Mouse (Mus musculus): ENCODE data around the gene Cnot2.
"Not testable (repeated sequence)": the region's sequence is repeated elsewhere in the genome, so short reads cannot be mapped to it uniquely, and the experiment has no call there.

Gene Cnot2

GRCm38 (mm10) chr10:116581369-116581718 is at the start of gene Cnot2:
TSS of gene Cnot2 (minus strand) at chr10:116581511.
- peak; percentile 84 for DNase-seq (ENCODE audit: low read depth, low spot score)

GRCm38 (mm10) chr10:116628926-116629325 is 47.6 kb upstream of the Cnot2 start:
- DNase-seq (ENCODE audit: low read depth, low spot score), result no peak

- DNase-seq (ENCODE audit: low read depth, low spot score), result no peak
Measured at GRCm38 (mm10) chr10:116626009-116626408, 44.7 kb upstream of the Cnot2 start.

- DNase-seq (ENCODE audit: low read depth, low spot score), result not testable (repeated sequence)
Measured at GRCm38 (mm10) chr10:116613250-116613649, 31.9 kb upstream of the Cnot2 start.

GRCm38 (mm10) chr10:116604905-116605162 is 23.5 kb upstream of the Cnot2 start:
- DNase-seq (ENCODE audit: low read depth, low spot score), result no peak

- DNase-seq (ENCODE audit: low read depth, low spot score), result no peak
Measured at GRCm38 (mm10) chr10:116604081-116604904, 23.0 kb upstream of the Cnot2 start.

- DNase-seq (ENCODE audit: low read depth, low spot score), result no peak
Measured at GRCm38 (mm10) chr10:116599056-116599850, 17.9 kb upstream of the Cnot2 start.

- DNase-seq (ENCODE audit: low read depth, low spot score), result no peak
Measured at GRCm38 (mm10) chr10:116582738-116583137, 1.4 kb upstream of the Cnot2 start.

GRCm38 (mm10) chr10:116581719-116582481 is 589 bp upstream of the Cnot2 start:
- no peak for DNase-seq (ENCODE audit: low read depth, low spot score)

GRCm38 (mm10) chr10:116580591-116581358 is 536 bp downstream of the Cnot2 start:
- no peak for DNase-seq (ENCODE audit: low read depth, low spot score)

GRCm38 (mm10) chr10:116579478-116579877 is 1.8 kb downstream of the Cnot2 start:
- no peak for DNase-seq (ENCODE audit: low read depth, low spot score)

- DNase-seq (ENCODE audit: low read depth, low spot score), result no peak
Measured at GRCm38 (mm10) chr10:116578375-116578774, 2.9 kb downstream of the Cnot2 start.

GRCm38 (mm10) chr10:116577181-116577580 is 4.1 kb downstream of the Cnot2 start:
- DNase-seq (ENCODE audit: low read depth, low spot score), result no peak

- not testable (repeated sequence) for DNase-seq (ENCODE audit: low read depth, low spot score)
Measured at GRCm38 (mm10) chr10:116576071-116576470, 5.2 kb downstream of the Cnot2 start.

- no peak for DNase-seq (ENCODE audit: low read depth, low spot score)
Measured at GRCm38 (mm10) chr10:116570526-116570925, 10.8 kb downstream of the Cnot2 start.

- no peak for DNase-seq (ENCODE audit: low read depth, low spot score)
Measured at GRCm38 (mm10) chr10:116568539-116568938, 12.8 kb downstream of the Cnot2 start.

GRCm38 (mm10) chr10:116567491-116568405 is 13.6 kb downstream of the Cnot2 start:
- no peak for DNase-seq (ENCODE audit: low read depth, low spot score)

- DNase-seq (ENCODE audit: low read depth, low spot score), result not testable (repeated sequence)
Measured at GRCm38 (mm10) chr10:116566492-116566891, 14.8 kb downstream of the Cnot2 start.

GRCm38 (mm10) chr10:116564828-116565602 is 16.3 kb downstream of the Cnot2 start:
- DNase-seq (ENCODE audit: low read depth, low spot score), result no peak

All from retina, postnatal 7 days (tissue).